Mouse (Mus musculus): ENCODE results near the gene Ccdc84. TPM values are rescaled to one million over a fixed set of nuclear protein-coding genes. Genes with fewer than 3 reads are reported as not detected.
A peak's percentile ranks its signal among the peaks of the same experiment; 100 is the strongest.
"Not testable (repeated sequence)": the region's sequence is repeated elsewhere in the genome, so short reads cannot be mapped to it uniquely, and the experiment has no call there.

Ccdc84 gene
- polyA plus RNA-seq, 1 experiment = 50.1 TPM

DNA sequence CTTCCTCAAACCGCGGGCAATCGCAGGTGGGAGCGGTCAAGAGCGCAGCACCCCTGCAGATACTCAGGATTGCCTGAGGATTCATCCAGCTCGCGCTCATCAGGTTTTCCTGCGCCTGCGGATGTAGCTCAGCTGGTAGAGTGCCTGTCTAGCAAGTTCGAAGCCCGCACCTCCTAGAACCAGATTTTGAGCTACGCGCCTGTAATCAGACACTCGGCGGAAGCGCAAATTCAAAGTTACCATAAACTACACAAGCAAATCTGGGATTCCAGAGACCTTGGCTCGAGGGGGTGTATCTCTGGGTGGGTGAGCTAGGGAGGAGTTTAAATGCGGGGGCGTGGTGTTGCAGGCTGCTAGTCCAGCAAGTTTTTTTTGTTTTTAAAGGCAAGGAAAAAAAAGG, 22.6 kb upstream of the Ccdc84 start, which contains the start of gene Foxr1:
Foxr1 (minus strand) TSS at position 176 of the 400 bp plus-strand sequence.
- WGBS = 79% methylated on average over 19 of the region's 19 CpGs
- no peak for TF ChIP-seq CTCF (IDR thresholded peaks at IDR 0.05; ENCODE audit: borderline replicate concordance, insufficient read depth, low read depth, low read length)
- no peak for TF ChIP-seq POLR2A (IDR thresholded peaks at IDR 0.05; ENCODE audit: borderline replicate concordance, insufficient read depth, low read length)
- Histone ChIP-seq H3K27ac (ENCODE audit: insufficient read depth, low read length) (no peak within 1 kb of the TSS), H3K4me3 (replicated peaks; ENCODE audit: insufficient read depth, low read depth, low read length) (no peak within 1 kb of the TSS), H3K27me3 (ENCODE audit: control insufficient read depth, insufficient read depth, low read length) (no peaks in the 10 kb centered on the region), H3K4me1 (ENCODE audit: control insufficient read depth, insufficient read depth, low read length) (no peaks in the 10 kb centered on the region)
- DNase-seq = no peak

DNA sequence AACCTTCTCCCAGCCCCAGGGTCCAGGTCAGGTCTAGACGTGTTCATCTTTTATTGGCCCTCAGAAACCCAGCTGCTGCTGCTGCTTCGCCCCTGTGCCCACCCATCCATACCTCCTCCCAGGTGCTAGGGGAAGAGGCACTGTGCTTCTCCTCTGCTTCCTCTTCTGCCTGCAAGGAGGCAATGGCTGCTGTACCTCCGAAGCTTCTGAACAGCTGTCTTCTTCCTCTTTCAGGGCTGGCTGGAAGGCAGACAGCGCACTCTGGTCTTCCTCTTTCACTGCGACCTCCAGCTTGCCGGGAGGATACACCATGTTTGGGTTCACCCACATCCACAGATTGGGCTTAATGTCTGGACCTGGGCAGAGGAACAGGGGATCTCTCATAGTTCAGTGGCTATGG, 17.4 kb upstream of the Ccdc84 start:
- DNase-seq = no peak
- TF ChIP-seq CTCF (IDR thresholded peaks at IDR 0.05; ENCODE audit: borderline replicate concordance, insufficient read depth, low read depth, low read length) (no peak), POLR2A (IDR thresholded peaks at IDR 0.05; ENCODE audit: borderline replicate concordance, insufficient read depth, low read length) (no peak)
- Histone ChIP-seq H3K27me3 (ENCODE audit: control insufficient read depth, insufficient read depth, low read length) (no peaks in the 10 kb centered on the region), H3K4me1 (ENCODE audit: control insufficient read depth, insufficient read depth, low read length) (no peaks in the 10 kb centered on the region), H3K27ac (ENCODE audit: insufficient read depth, low read length) (no peak overlapping the region), H3K4me3 (replicated peaks; ENCODE audit: insufficient read depth, low read depth, low read length) (no peak overlapping the region)
- 76% methylated on average over 6 of the region's 6 CpGs for WGBS

DNA sequence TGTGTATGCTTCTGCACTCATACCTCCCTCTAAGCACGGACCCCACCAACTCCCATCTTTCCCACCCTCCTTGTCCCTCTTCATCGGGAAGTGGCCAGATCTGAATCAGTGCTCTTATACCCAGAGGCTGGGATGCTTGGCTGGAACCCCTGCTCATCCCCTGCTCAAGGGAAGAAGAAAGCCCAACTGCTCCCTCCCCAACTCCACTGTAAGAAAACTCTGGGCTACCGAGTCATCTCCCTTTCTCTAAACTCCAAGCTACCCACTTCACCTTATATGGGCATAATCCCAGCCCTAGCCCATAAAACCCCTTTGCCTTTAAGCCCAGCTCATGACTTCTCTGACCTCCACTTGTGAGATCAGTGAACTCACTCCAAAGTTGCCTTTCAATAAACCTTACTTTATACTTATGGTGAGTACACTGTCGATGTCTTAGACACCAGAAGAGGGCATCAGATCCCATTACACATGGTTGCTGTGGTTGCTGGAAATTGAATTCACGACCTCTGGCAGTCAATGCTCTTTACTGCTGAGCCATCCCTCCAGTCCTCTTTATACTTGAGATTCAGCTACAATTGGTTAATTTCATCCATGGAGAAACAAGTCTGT, 14.3 kb upstream of the Ccdc84 start:
- no peak for DNase-seq
- Histone ChIP-seq H3K4me3 (replicated peaks; ENCODE audit: insufficient read depth, low read depth, low read length) (no peak overlapping the region), H3K27ac (ENCODE audit: insufficient read depth, low read length) (no peak overlapping the region), H3K4me1 (ENCODE audit: control insufficient read depth, insufficient read depth, low read length) (no peaks in the 10 kb centered on the region), H3K27me3 (ENCODE audit: control insufficient read depth, insufficient read depth, low read length) (no peaks in the 10 kb centered on the region)
- WGBS = 49% methylated on average over 5 of the region's 5 CpGs
- TF ChIP-seq CTCF (IDR thresholded peaks at IDR 0.05; ENCODE audit: borderline replicate concordance, insufficient read depth, low read depth, low read length) (no peak), POLR2A (IDR thresholded peaks at IDR 0.05; ENCODE audit: borderline replicate concordance, insufficient read depth, low read length) (no peak)

DNA sequence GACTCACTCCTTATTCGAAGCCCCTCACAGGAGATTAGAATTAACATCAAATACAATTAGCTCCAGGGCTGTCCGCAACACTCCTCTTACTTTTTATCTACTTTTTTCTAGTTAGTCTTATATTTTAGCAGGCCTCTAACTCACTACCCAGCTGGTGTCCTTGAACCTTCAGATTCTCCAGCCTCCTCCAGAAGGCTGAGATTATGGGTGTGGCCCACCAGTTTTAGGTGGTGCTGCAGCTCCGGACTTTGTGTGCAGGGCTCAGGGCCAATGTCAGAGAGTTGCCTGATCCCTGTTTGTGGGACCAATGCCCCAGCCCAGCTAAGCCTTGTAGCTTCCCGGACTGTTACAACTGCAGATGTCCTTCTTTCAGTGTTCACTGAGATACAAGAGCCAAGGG, 5.2 kb upstream of the Ccdc84 start:
- DNase-seq = no peak
- TF ChIP-seq CTCF (IDR thresholded peaks at IDR 0.05; ENCODE audit: borderline replicate concordance, insufficient read depth, low read depth, low read length) = no peak
- TF ChIP-seq POLR2A (IDR thresholded peaks at IDR 0.05; ENCODE audit: borderline replicate concordance, insufficient read depth, low read length) = no peak
- H3K4me1 ChIP-seq (ENCODE audit: control insufficient read depth, insufficient read depth, low read length) = no peaks in the 10 kb centered on the region
- H3K27ac ChIP-seq (ENCODE audit: insufficient read depth, low read length) = no peak overlapping the region
- H3K4me3 ChIP-seq (replicated peaks; ENCODE audit: insufficient read depth, low read depth, low read length) = no peak overlapping the region
- 75% methylated on average over 4 of the region's 4 CpGs for WGBS
- H3K27me3 ChIP-seq (ENCODE audit: control insufficient read depth, insufficient read depth, low read length) = no peaks in the 10 kb centered on the region

DNA sequence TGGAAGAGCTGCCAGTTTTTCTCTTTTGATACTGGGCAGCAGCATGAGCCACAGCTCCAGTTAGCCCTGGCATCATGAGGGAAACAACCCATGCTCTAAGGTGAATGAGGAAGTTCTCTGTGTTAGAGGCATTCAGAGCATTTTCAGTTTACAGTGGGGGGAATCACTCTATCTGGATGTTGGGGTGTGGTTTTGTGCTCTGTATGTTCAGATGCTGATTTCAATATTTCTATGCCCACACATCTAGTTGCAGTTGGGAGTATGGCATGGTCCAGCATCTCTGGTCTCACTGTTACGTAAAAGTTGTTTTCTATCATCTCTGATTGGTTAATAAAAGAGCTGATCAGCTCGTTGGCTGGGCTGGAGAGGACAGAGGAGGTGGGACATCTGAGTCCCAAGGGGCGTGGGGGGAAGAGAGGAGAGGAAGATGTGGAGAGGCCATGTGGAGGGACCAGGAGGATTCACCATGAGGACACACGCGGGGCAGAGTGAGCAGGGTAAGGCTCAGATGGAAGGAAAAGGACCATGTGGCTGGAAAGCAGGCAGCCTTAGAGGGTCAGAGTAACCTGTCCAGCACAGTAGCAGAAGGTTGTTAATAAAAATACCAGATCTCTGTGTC, 2.0 kb upstream of the Ccdc84 start:
- no peak for DNase-seq
- Histone ChIP-seq H3K27ac (ENCODE audit: insufficient read depth, low read length) (no peak overlapping the region), H3K4me3 (replicated peaks; ENCODE audit: insufficient read depth, low read depth, low read length) (no peak overlapping the region), H3K27me3 (ENCODE audit: control insufficient read depth, insufficient read depth, low read length) (no peaks in the 10 kb centered on the region), H3K4me1 (ENCODE audit: control insufficient read depth, insufficient read depth, low read length) (no peaks in the 10 kb centered on the region)
- WGBS = 66% methylated on average over 5 of the region's 5 CpGs
- TF ChIP-seq POLR2A (IDR thresholded peaks at IDR 0.05; ENCODE audit: borderline replicate concordance, insufficient read depth, low read length) (no peak), CTCF (IDR thresholded peaks at IDR 0.05; ENCODE audit: borderline replicate concordance, insufficient read depth, low read depth, low read length) (no peak)

DNA sequence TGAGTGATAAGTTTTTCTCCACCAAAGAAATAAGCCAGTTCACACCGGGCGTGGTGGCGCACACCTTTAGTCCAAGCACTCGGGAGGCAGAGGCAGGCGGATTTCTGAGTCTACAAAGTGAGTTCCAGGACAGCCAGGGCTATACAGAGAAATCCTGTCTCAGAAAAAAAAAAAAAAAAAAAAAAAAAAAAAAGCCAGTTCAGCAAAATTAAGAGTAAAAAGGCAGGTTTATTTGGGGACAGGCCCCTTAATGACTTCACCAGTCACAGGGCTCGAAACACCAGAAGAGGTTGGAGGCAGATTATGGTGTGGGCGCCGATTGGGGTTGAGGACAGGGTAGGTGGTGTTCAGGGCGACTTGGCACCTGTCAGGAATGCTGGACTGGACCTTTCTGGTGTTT, 1.4 kb upstream of the Ccdc84 start:
- H3K4me1 ChIP-seq (ENCODE audit: control insufficient read depth, insufficient read depth, low read length); H3K27me3 ChIP-seq (ENCODE audit: control insufficient read depth, insufficient read depth, low read length); DNase-seq; H3K4me3 ChIP-seq (replicated peaks; ENCODE audit: insufficient read depth, low read depth, low read length); H3K27ac ChIP-seq (ENCODE audit: insufficient read depth, low read length): not testable (repeated sequence)
- WGBS = 93% methylated on average over 9 of the region's 9 CpGs

DNA sequence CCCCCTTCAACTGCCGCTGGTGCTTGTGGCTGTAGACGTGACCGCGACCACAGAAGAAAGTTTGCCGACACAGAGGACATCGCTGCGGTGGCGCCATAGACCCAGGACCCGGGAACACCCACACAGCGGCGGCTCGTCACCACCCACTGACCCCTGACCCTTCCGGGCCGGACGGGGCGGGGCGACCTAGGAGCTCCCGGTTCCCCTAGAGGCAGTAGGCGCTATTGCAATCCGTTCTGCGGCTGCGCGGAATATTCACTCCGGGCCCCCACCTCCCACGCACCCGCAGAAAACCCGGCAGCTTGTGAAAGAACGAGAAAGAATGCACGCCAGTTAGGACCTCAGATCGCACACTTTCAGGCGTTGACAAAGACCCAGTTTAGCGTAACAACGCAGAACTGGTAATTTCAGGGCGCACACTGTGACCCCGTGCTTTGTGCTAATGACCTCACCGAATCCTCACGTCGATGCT, 441 bp downstream of the Ccdc84 start:
- TF ChIP-seq POLR2A (IDR thresholded peaks at IDR 0.05; ENCODE audit: borderline replicate concordance, insufficient read depth, low read length) (peak; percentile 85), CTCF (IDR thresholded peaks at IDR 0.05; ENCODE audit: borderline replicate concordance, insufficient read depth, low read depth, low read length) (peak; percentile 72)
- under 1% methylated on average over 38 of the region's 38 CpGs for WGBS
- Histone ChIP-seq H3K4me3 (replicated peaks; ENCODE audit: insufficient read depth, low read depth, low read length) (peak overlapping the region; percentile 99), H3K4me1 (ENCODE audit: control insufficient read depth, insufficient read depth, low read length) (no peaks in the 10 kb centered on the region), H3K27ac (ENCODE audit: insufficient read depth, low read length) (peak overlapping the region; percentile 90), H3K27me3 (ENCODE audit: control insufficient read depth, insufficient read depth, low read length) (no peaks in the 10 kb centered on the region)
- peak; percentile 93 to 97 for DNase-seq

Measured in cerebellum, adult 2 months (tissue).